Mouse (Mus musculus): ENCODE data around the gene Trmo. TPM values are rescaled to one million over a fixed set of nuclear protein-coding genes. Genes with fewer than 3 reads are reported as not detected.
A peak's percentile ranks its signal among the peaks of the same experiment; 100 is the strongest.

Trmo gene
- total RNA-seq (2021): 1 to 10 TPM; 6.0 to 6.8 TPM
- long read RNA-seq, experiment 1, partial matches to known transcripts: 0 of 4 reads
- long read RNA-seq, experiment 1, other reads (novel, unspliced or antisense): 1 of 4 reads
- long read RNA-seq, experiment 2, partial matches to known transcripts: 0 of 3 reads
- long read RNA-seq, experiment 2, other reads (novel, unspliced or antisense): 0 of 3 reads

- DNase-seq: peak; percentile 95
These were observed at the start of gene Trmo for GRCm38 (mm10) chr4:46389013-46389611. TSS of gene Trmo (minus strand) at chr4:46389437.

- DNase-seq: no peak
These were observed 43.3 kb upstream of the Trmo start for GRCm38 (mm10) chr4:46432339-46433036.

- no peak for DNase-seq
These were observed 39.8 kb upstream of the Trmo start for GRCm38 (mm10) chr4:46428903-46429499.

DNA sequence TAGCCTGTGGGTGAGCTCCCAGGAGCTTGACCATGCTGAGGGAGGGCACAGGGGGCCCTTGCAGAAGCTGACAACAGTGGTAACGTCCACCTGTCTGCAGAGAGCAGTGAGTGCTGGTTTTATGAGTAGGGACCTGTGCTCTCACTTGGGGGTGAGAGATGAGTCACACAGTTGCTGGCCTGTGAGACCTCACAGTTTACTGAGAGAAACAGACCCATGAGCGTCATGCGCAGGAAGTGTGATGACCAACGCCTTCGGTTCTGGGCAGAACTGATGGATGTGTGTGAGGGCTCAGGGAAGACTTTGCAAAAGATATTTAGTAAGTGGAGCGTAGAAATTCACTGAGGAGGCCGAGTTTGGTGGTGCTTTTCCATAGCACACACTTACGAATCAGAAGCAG lies 33.4 kb upstream of the Trmo start:
- DNase-seq: no peak

- DNase-seq: peak; percentile 10 to 20
These were observed 29.6 kb upstream of the Trmo start for GRCm38 (mm10) chr4:46418851-46419250.

DNA sequence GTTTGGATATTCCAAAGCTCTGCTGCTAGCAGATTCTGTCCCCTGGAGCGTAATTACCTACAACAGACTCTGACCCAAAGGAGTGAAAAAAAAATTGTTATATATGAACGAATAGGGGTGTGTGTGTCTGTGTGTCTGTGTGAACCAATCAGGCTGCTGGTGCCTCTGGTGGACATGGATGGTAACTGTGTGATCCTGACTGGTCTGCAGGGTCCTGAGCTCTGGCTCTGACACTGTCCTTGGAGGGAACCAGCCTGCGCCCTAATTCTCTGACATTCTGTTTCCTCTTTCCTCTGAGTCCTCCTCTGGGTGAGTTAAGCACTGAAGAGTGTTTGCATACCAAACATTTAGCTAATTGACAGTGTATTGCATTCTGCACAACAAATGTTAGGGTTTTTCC lies 28.3 kb upstream of the Trmo start:
- DNase-seq: peak; percentile 47 to 64

- no peak for DNase-seq
These were observed 24.2 kb upstream of the Trmo start, which contains the start of gene Hemgn for GRCm38 (mm10) chr4:46413406-46413805. TSS of gene Hemgn (minus strand) at chr4:46413506.

DNA sequence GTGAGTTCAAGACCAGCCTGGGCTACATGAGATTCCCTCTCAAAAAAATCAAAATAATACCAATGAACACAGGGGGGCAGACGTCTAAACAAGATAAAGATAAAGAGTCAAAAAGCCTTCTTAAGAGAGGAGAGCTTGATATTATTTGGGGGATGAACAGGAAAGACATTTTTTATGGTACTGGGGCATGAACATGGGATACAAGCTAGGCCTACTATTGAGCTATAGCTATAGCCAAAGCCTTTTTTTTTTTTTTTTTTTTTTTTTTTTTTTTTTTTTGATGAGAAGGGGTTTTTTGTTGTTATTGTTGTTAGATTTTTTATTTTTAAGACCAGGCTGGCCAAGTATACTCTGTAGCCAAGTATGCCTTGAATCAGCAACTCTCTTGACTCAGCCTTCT lies 22.9 kb upstream of the Trmo start:
- DNase-seq: no peak

DNA sequence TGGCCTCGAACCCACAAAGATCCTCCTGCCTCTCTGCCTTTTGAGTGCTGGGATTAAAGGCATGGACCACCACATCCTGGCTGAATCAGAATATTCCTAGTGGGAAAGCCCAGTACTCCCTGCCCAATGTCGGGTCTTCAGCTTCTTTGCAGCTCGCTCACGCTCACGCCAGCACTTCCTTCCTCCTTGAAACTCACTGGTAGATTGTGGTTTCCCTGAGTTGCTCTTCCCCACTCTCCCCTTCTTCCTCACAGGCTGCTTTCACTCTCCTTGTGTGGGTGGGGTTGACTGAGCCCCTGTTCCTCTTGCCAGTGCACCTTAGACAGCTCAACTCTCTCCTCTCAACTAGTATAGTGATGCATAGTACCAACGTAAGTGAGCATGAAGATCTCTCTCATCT lies 22.3 kb upstream of the Trmo start:
- peak in 1 of 2 experiments; percentile 9 for DNase-seq

GRCm38 (mm10) chr4:46410677-46411076 lies 21.4 kb upstream of the Trmo start:
- DNase-seq: no peak

GRCm38 (mm10) chr4:46406966-46407703 lies 17.9 kb upstream of the Trmo start:
- no peak for DNase-seq

- no peak for DNase-seq
These were observed 15.0 kb upstream of the Trmo start for GRCm38 (mm10) chr4:46404042-46404795.

- no peak for DNase-seq
These were observed 9.6 kb upstream of the Trmo start for GRCm38 (mm10) chr4:46398839-46399238.

- no peak for DNase-seq
These were observed 6.5 kb upstream of the Trmo start for GRCm38 (mm10) chr4:46395736-46396135.

DNA sequence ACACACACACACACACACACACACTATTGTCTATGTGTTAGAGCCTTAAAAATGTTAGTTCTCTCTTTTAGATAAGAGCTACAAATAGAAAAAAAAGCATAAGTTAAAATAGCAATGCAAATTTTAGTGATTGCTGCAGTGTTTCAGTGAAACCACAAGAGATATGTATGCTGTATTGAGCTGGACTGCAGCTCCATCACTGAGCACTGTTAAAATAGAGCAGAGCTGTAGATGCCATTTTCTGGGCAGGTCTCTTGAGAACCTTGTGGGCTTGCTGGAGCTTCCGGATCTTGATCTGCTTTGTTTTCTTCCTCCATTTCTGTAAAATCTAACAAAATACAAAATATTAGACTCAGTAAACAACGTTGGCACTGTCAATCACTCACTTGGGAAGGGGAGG lies 5.2 kb upstream of the Trmo start:
- DNase-seq: no peak

DNA sequence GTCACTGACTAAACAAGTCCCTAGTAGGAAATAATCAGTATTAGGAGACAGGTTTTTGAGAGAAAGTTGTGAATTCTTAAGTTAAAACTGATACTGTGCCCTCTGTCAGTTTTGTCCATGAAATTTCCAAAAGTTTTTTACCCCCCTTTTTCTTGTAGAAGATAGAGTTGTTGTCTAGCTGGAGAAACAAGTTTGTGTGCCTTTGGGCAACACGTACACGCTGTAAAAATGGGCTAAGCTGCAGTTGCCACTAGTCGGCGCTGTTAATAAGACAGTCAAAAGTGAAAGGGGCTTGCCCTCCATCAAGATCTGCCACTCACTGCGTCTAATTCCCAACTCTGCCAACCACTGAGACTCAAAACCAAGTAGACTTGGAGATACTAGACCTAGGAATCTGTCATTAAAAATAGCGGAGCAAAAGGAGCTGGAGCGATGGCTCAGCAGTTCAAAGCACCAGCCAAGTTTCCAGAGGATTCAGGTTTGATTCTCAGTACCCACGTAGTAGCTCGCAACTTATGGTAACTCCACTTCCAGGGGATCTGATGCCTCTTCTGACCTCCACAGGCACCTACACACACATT lies 1.2 kb upstream of the Trmo start:
- peak; percentile 78 to 86 for DNase-seq

GRCm38 (mm10) chr4:46389612-46390341 lies 540 bp upstream of the Trmo start:
- DNase-seq: peak; percentile 39 to 49

GRCm38 (mm10) chr4:46388556-46388955 lies 681 bp downstream of the Trmo start:
- DNase-seq: no peak

- peak; percentile 88 to 89 for DNase-seq
These were observed 14.3 kb downstream of the Trmo start for GRCm38 (mm10) chr4:46374869-46375368.

- peak; percentile 34 to 51 for DNase-seq
These were observed 14.8 kb downstream of the Trmo start for GRCm38 (mm10) chr4:46374455-46374854.
